Mouse (Mus musculus) CD4-positive, CD25-positive, alpha-beta regulatory T cell, adult 2 months (primary cell): ENCODE measurements around the gene Olfr902.
"Not testable (repeated sequence)": the region's sequence is repeated elsewhere in the genome, so short reads cannot be mapped to it uniquely, and the experiment has no call there.

Source experiments
- DNase-seq: peaks from one replicate; pipeline ENCODE4 v3.0.0-alpha.2; 2012; ENCODE audit warnings: low read depth, low spot score

Gene Olfr902

GRCm38 (mm10) chr9:38447352-38447751 is at the start of gene Olfr902:
Gene Olfr902, plus strand, starts transcription at chr9:38447652.
- DNase-seq = no peak

GRCm38 (mm10) chr9:38401398-38401797 is 46.1 kb upstream of the Olfr902 start, which contains the start of gene Olfr147:
Gene Olfr147, plus strand, starts transcription at chr9:38401698.
- no peak for DNase-seq

- DNase-seq = not testable (repeated sequence)
These were observed 40.0 kb upstream of the Olfr902 start for GRCm38 (mm10) chr9:38407502-38407901.

GRCm38 (mm10) chr9:38413502-38413901 is 34.0 kb upstream of the Olfr902 start:
- not testable (repeated sequence) for DNase-seq

- no peak for DNase-seq
These were observed 23.7 kb upstream of the Olfr902 start for GRCm38 (mm10) chr9:38423801-38424200.

- no peak for DNase-seq
These were observed 20.4 kb upstream of the Olfr902 start for GRCm38 (mm10) chr9:38427026-38427425.

GRCm38 (mm10) chr9:38429155-38429554 is 18.3 kb upstream of the Olfr902 start, which contains the start of gene Olfr901:
Gene Olfr901, plus strand, starts transcription at chr9:38429455.
- no peak for DNase-seq

GRCm38 (mm10) chr9:38462844-38463243 is 15.4 kb downstream of the Olfr902 start, which contains the start of gene Olfr904:
Gene Olfr904, plus strand, starts transcription at chr9:38463144.
- DNase-seq = no peak

- no peak for DNase-seq
These were observed 23.4 kb downstream of the Olfr902 start, which contains the start of gene Olfr905 for GRCm38 (mm10) chr9:38470807-38471206. Gene Olfr905, plus strand, starts transcription at chr9:38471107.

- DNase-seq = no peak
These were observed 39.3 kb downstream of the Olfr902 start, which contains the start of gene Olfr906 for GRCm38 (mm10) chr9:38486785-38487184. Gene Olfr906, plus strand, starts transcription at chr9:38487085.

- no peak for DNase-seq
These were observed 48.0 kb downstream of the Olfr902 start, which contains the start of gene Olfr907 for GRCm38 (mm10) chr9:38495501-38495900. Gene Olfr907, plus strand, starts transcription at chr9:38495801.
